Mouse (Mus musculus) thymus, adult 2 months (tissue): ENCODE results near the gene Pbx2. TPM values are rescaled to one million over a fixed set of nuclear protein-coding genes. Genes with fewer than 3 reads are reported as not detected.

Experiments used
- DNase-seq: peaks from one replicate; pipeline ENCODE4 v3.0.0; 2021
- H3K27ac ChIP-seq: fragments of 200-500 bp; 2 replicates; pipeline ENCODE4 v1.5.1; 2012; ENCODE audit warnings: low read length, control low read depth; ENCODE audit not compliant: control insufficient read depth, insufficient read depth
- H3K27me3 ChIP-seq: fragments of 200-500 bp; 2 replicates; pipeline ENCODE4 v1.6.1; 2012; ENCODE audit warnings: mild to moderate bottlenecking, low read length, moderate library complexity, mixed read lengths; ENCODE audit not compliant: control insufficient read depth, insufficient read depth
- H3K36me3 ChIP-seq: fragments of 200-500 bp; 2 replicates; pipeline ENCODE4 v1.6.1; 2012; ENCODE audit warnings: mild to moderate bottlenecking, low read length, moderate library complexity; ENCODE audit not compliant: control insufficient read depth, insufficient read depth
- H3K4me1 ChIP-seq: fragments of 200-500 bp; replicated peaks from 2 replicates; pipeline ENCODE4 v1.6.1; 2012; ENCODE audit warnings: low read length; ENCODE audit not compliant: control insufficient read depth, insufficient read depth
- H3K4me3 ChIP-seq: fragments of 200-500 bp; 2 replicates; pipeline ENCODE4 v1.5.1; 2012; ENCODE audit warnings: mild to moderate bottlenecking, low read length, control low read depth, moderate library complexity; ENCODE audit not compliant: control insufficient read depth, insufficient read depth
- CTCF ChIP-seq: fragments of 200-500 bp; IDR thresholded peaks from 2 replicates; pipeline ENCODE4 v1.5.1; 2012; ENCODE audit warnings: mild to moderate bottlenecking, control low read depth, low read length, moderate library complexity, borderline replicate concordance; ENCODE audit not compliant: control insufficient read depth, poor library complexity, insufficient read depth; ENCODE audit errors: extremely low read depth
- POLR2A ChIP-seq: fragments of 200-500 bp; IDR thresholded peaks from 2 replicates; pipeline ENCODE4 v1.6.1; 2012; ENCODE audit warnings: mild to moderate bottlenecking, low read length, control low read depth, moderate library complexity; ENCODE audit not compliant: control insufficient read depth, poor library complexity, insufficient read depth; ENCODE audit errors: extremely low read depth
- WGBS: fragments of 180-500 bp; shearing (Covaris S2); methylation state at CpG from one replicate; pipeline ENCODE4 v1.1.7; 2018; 5-methylcytosine and 5-hydroxymethylcytosine counted together
- polyA plus RNA-seq: library from polyadenylated mRNA; depleted of rRNA; stranded (reverse); fragments of >200 nt; gene quantifications from 2 replicates; pipeline ENCODE4 v1.2.3, GENCODE M21; 2012

The Pbx2 gene
- polyA plus RNA-seq, 1 experiment: 144 TPM

- TF ChIP-seq POLR2A (no peak), CTCF (no peak)
- Histone ChIP-seq H3K36me3 (no peaks in the 10 kb centered on the region), H3K4me1 (peaks cover 5% of the 10 kb centered on the region), H3K27ac (no peak overlapping the region), H3K27me3 (no peaks in the 10 kb centered on the region), H3K4me3 (no peak overlapping the region)
- WGBS: 93% methylated on average over 3 of the region's 3 CpGs
- no peak for DNase-seq
Observed at GRCm38 (mm10) chr17:34562595-34562994, 28.5 kb upstream of the Pbx2 start.

GRCm38 (mm10) chr17:34563354-34563753 lies 27.7 kb upstream of the Pbx2 start:
- peaks cover 5% of the 10 kb centered on the region for H3K4me1 ChIP-seq
- no peaks in the 10 kb centered on the region for H3K36me3 ChIP-seq
- H3K27me3 ChIP-seq: no peaks in the 10 kb centered on the region
- DNase-seq: no peak
- TF ChIP-seq POLR2A: no peak
- TF ChIP-seq CTCF: no peak
- WGBS: 90% methylated on average over 11 of the region's 11 CpGs
- H3K27ac ChIP-seq: no peak overlapping the region
- H3K4me3 ChIP-seq: no peak overlapping the region

GRCm38 (mm10) chr17:34564003-34564421 lies 27.1 kb upstream of the Pbx2 start, which contains the start of gene Notch4:
Gene Notch4, plus strand, starts transcription at chr17:34564268.
- WGBS: 26% methylated on average over 6 of the region's 6 CpGs
- H3K27me3 ChIP-seq: no peaks in the 10 kb centered on the region
- H3K36me3 ChIP-seq: no peaks in the 10 kb centered on the region
- no peak within 1 kb of the TSS for H3K27ac ChIP-seq
- TF ChIP-seq CTCF (no peak), POLR2A (no peak)
- H3K4me1 ChIP-seq: peaks cover 5% of the 10 kb centered on the region
- no peak within 1 kb of the TSS for H3K4me3 ChIP-seq
- DNase-seq: no peak

GRCm38 (mm10) chr17:34564796-34565195 lies 26.3 kb upstream of the Pbx2 start:
- H3K4me3 ChIP-seq: no peak overlapping the region
- H3K27me3 ChIP-seq: no peaks in the 10 kb centered on the region

GRCm38 (mm10) chr17:34567311-34567710 lies 23.8 kb upstream of the Pbx2 start:
- Histone ChIP-seq H3K27ac (no peak overlapping the region), H3K4me3 (no peak overlapping the region), H3K27me3 (no peaks in the 10 kb centered on the region), H3K36me3 (no peaks in the 10 kb centered on the region), H3K4me1 (no peaks in the 10 kb centered on the region)
- no peak for DNase-seq
- TF ChIP-seq POLR2A (no peak), CTCF (no peak)
- WGBS: 89% methylated on average over 9 of the region's 9 CpGs

More at GRCm38 (mm10) chr17:34564796-34565195, 26.3 kb upstream of the Pbx2 start:
- WGBS: 95% methylated on average over 3 of the region's 3 CpGs
- no peaks in the 10 kb centered on the region for H3K36me3 ChIP-seq
- DNase-seq: no peak
- H3K4me1 ChIP-seq: peaks cover 5% of the 10 kb centered on the region
- no peak overlapping the region for H3K27ac ChIP-seq
- no peak for TF ChIP-seq CTCF
- no peak for TF ChIP-seq POLR2A

- Histone ChIP-seq H3K4me1 (no peaks in the 10 kb centered on the region), H3K4me3 (no peak overlapping the region), H3K27ac (no peak overlapping the region), H3K36me3 (no peaks in the 10 kb centered on the region), H3K27me3 (no peaks in the 10 kb centered on the region)
- DNase-seq: no peak
- TF ChIP-seq POLR2A (no peak), CTCF (no peak)
- WGBS: 73% methylated on average over 13 of the region's 13 CpGs
Observed at GRCm38 (mm10) chr17:34568421-34568820, 22.6 kb upstream of the Pbx2 start.

GRCm38 (mm10) chr17:34569919-34570318 lies 21.1 kb upstream of the Pbx2 start:
- Histone ChIP-seq H3K4me3 (no peak overlapping the region), H3K27me3 (no peaks in the 10 kb centered on the region), H3K36me3 (no peaks in the 10 kb centered on the region), H3K4me1 (no peaks in the 10 kb centered on the region), H3K27ac (no peak overlapping the region)
- no peak for TF ChIP-seq CTCF
- TF ChIP-seq POLR2A: no peak
- 75% methylated on average over 4 of the region's 4 CpGs for WGBS
- DNase-seq: no peak
